Mouse (Mus musculus) ES-CJ7 (cell line): Measurements from ENCODE around the gene Itga11.

ENCODE experiments used
- DNase-seq: peaks from one replicate; pipeline ENCODE4 v3.0.0; 2011; ENCODE audit warnings: low read depth, low spot score

The Itga11 gene

DNA sequence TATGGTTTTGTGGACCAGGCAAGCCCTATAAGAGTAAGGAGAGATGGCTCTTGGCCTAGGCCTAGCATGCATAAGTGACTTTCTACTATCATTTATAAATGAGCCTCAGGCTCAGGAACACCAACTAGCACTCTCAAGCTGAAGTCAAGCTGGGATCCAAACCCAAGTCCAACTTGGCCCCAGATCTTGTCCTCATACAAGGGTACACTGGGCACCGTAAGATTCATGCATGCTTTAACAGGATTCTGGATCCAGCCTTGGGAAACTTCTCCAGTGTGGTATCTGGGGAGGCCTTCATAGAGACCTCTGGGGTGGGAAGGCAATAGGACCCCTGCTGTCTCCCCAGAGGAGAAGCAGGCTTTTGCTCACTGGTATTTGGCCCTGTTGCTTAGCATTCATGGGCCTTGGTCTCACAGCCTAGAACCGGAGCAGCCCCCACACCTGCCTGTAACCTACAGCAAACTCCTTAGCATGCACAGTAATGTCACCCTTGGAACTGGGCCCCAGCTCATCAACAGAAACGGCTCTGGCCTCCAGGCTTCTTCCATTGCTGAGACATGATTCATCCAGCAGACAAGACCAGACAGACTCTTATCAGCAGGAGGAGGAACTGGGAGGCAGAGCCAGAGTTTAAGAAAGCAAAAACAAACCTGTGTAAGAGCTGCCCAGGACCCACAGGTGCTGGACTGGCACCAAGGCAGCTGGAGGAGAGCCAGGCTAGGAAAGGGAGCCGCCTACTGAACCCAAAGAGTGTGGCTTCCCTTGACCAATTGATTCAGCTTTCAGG, 140.4 kb downstream of the Itga11 start:
- DNase-seq: no peak

DNA sequence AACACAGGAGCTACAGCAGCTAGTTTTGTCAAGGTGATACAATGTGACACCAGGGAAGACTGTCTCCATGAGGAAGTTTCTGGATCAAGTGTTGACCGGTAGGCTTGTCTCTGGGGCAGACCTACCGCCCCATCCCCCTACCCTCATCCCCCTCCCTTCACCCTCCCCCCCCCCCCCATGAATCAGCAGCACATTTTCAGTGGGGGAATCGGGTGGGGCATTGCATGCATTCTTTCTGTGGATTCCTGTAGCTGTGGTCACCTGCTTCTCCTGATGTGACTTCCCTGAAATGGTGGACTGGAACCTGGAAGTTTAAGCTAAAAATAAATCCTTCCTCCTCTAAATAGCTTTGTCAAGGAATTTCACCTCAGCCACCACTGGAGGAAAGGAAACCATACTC, 141.9 kb downstream of the Itga11 start:
- DNase-seq: peak; percentile 58

DNA sequence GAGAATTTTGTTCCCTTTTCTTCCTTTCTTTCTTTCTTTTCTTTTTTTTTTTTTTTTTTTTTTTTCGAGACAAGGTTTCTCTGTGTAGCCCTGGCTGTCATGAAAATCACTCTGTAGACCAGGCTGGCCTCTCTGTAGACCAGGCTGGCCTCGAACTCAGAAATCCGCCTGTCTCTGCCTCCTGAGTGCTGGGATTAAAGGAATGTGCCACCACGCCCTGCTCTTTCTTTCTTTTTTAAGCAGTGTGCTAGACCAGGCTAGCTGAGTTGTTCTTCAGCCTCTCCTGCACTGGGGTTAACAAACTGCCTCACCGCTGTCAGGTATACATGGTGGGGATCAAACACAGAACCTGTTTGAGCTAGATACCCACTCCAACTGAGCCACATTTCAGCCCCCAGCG, 142.3 kb downstream of the Itga11 start:
- DNase-seq: peak; percentile 66

DNA sequence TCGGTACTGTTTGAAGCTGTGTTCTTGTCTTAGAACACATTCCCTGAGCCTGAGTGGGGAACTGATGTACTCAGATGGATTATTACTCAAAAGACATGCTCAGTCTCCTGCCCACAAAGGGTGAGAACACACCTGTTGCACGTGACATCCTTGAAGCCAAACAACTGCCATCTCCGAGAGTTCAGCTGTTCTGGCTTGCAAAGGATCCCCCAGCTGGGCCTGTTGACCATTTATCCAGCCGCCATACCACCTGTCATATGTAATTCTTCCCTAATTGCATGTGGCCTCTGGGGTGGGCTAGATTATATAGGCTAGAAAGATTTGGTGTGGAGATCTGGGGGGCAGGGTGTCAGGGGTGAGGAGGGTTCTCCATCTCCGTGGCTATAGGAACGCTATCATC, 143.2 kb downstream of the Itga11 start:
- no peak for DNase-seq

DNA sequence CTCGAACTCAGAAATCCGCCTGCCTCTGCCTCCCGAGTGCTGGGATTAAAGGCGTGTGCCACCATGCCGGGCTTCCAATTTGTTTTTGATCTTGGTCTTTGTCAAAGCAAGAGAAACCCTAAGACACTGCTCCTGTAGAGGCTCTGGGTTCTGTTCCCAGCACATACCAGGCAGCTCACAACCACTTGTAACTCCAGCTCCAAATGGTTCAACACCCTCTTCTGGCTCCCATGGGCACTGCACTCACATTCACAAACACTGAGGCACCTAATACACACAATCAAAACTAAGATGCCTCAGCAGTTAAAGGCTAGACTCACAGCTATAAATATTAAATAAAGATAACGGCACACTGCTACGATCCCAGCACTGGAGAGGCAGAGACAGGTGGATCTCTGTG, 144.2 kb downstream of the Itga11 start:
- peak; percentile 62 for DNase-seq

DNA sequence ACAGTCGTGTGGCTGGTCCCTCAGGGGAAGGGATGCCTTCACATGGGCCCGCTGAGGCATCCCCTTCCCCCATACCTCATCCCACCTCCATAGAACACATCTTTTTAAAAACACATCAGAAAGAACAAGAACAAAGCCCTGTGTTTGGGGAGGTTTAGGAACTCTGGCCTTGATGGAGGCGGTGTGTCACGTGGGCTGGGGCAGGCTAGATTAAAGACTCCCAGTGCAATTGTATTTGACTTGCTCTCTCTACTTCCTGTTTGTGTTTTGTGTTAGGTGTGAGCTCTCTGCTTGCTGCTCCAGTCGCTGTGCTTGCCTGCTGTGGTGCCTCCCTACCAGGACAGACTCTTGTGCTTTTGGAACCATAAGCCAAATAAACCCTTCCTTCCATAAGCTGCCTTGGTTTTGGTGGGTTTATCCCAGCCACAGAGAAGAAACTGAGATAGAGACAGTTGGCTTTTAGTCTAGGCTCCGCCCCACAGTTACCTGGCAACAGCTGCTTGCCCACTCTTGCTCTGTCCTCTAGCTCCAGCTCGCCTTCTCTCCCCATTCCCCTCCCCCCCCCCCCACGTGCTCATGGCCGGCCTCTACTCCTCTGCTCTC, 148.3 kb downstream of the Itga11 start:
- DNase-seq: peak; percentile 82

DNA sequence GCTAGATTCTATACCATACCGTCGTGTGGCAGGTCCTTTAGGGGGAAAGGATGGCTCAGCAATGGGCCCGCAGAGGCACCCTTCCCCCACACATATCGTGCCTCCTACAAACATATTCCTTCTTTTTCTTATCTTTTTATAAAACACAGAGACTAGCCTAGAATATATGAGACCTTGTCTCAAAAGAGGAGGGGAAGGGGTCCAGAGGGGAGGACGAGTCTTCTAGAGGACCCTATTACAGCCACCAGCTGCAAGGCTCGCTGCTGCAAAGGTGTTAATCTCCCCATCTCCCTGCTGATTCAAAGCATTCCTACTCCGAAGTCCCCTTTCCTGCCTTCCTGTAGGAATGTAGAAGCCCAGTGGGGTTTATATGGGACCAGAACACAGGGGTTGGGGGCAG, 148.8 kb downstream of the Itga11 start:
- peak; percentile 48 for DNase-seq

DNA sequence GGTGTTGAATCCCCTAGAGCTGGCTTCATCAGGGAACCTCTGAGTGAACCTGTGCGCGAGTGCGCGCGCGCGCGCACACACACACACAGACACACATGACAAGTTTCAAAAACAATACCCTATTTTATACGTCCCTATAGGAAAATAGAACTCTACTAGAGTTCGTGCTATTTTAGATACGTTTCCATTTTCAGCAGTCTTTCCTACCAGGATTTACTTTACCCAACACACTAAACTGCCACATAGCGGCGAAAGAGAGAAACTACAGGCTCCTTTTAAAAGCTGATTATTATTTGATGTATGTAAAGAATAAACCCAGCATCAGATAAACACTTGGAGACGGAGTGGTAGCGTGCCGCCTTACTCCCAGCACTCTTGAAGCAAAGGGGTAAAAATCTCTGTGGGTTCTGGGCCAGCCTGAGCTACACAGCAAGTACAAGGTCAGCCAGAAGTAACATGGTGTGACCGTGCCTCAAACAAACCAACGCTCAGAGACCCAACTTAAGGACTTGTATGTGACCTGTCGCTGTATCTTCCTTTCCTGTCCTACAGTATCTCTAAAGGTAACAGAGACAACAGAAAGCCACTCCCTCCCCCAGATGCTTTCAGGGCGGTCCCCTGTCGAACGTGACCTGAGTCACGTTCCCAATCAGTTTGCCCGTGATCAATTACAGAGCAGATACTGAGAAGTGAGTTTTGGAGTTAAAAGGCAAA, 150.5 kb downstream of the Itga11 start:
- peak; percentile 70 for DNase-seq

DNA sequence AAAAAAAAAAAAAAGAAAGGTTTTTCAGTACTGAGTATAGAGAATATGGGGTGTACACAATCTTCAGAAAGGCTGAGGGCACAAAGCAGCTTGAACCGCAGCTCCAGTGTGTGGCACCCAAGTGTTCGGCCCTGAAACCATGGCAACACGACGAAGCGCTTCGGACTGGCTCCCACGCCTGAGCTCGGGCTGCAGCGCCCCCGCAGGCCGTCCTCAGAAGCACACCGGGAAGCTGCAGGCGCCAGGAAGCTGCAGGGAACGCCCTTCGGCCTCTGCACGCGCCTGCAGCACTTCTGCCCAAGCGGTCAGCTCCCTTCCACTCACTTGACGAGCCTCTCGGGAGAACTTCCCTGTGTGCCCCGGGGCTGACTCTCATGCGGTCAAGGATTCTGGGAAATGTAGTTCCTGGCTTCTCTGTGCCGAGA, 151.0 kb downstream of the Itga11 start:
- peak; percentile 99 for DNase-seq

DNA sequence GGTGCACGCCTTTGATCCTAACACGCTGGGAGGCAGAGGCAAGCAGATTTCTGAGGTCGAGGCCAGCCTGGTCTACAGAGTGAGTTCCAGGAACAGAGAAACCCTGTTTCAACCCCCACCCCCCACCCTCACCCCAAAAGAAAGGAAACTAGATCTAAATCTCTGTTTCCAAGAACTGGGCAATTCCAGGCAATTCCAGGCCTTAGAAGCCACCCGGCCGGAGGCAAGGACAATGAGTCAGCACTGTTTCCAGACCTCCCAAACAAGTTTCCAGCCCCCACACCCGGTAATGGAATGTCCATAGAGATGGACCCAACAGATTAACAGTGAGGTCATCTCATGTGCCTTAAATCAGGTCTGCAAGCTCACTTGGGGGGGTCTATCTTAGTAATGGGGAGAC, 152.3 kb downstream of the Itga11 start:
- DNase-seq: peak; percentile 73
